Mouse (Mus musculus) liver, embryonic 14.5 days (tissue): ENCODE data around the gene Foxp2. TPM values are rescaled to one million over a fixed set of nuclear protein-coding genes. Genes with fewer than 3 reads are reported as not detected.

Experiments
- ATAC-seq: fragments of 200-750 bp; cut with Nextera tagmentation; 2 replicates; pipeline ENCODE4 v1.8.0; 2017; ENCODE audit warnings: moderate number of reproducible peaks, mild to moderate bottlenecking, moderate library complexity; ENCODE audit not compliant: insufficient read depth
- DNase-seq, 3 experiments: peaks; one replicate each; pipeline ENCODE4 v3.0.0-alpha.2; 2012 to 2013; ENCODE audit warnings: low read depth in 3 of 3, low spot score in 3 of 3
- H3K27ac ChIP-seq: fragments of 300-500 bp; sonication (generic); 2 replicates; pipeline ENCODE4 v1.5.1; 2014; ENCODE audit warnings: moderate library complexity, mild to moderate bottlenecking, control low read depth, inconsistent platforms
- H3K27me3 ChIP-seq: fragments of 300-500 bp; sonication (generic); 2 replicates; pipeline ENCODE4 v1.6.1; 2014; ENCODE audit warnings: mild to moderate bottlenecking, low read length, moderate library complexity; ENCODE audit not compliant: control insufficient read depth, insufficient read depth
- H3K36me3 ChIP-seq: fragments of 300-500 bp; sonication (generic); replicated peaks from 2 replicates; pipeline ENCODE4 v1.6.1; 2014; ENCODE audit warnings: low read depth; ENCODE audit not compliant: control insufficient read depth, insufficient read depth
- H3K4me1 ChIP-seq, 2 experiments: fragments of 200-500 bp in 1 of 2; fragments of 300-500 bp in 1 of 2; sonication (generic) in 1 of 2; replicated peaks; 2 replicates each; pipeline ENCODE4 v1.6.1; 2012 to 2014; ENCODE audit warnings: antibody characterized with exemption in 1 of 2, inconsistent platforms in 1 of 2, low read length in 1 of 2; ENCODE audit not compliant: control insufficient read depth in 2 of 2, insufficient read depth in 2 of 2
- H3K4me2 ChIP-seq: fragments of 300-500 bp; sonication (generic); 2 replicates; pipeline ENCODE4 v1.6.1; 2014; ENCODE audit warnings: low read depth, mild to moderate bottlenecking, control low read depth, moderate library complexity
- H3K4me3 ChIP-seq, 2 experiments: fragments of 200-500 bp in 1 of 2; fragments of 300-500 bp in 1 of 2; sonication (generic) in 1 of 2; 2 replicates each; pipeline ENCODE4 v1.5.1; 2012 to 2014; ENCODE audit warnings: low read depth in 2 of 2, low read length in 2 of 2, mild to moderate bottlenecking in 2 of 2, control low read depth in 1 of 2, inconsistent platforms in 1 of 2, moderate library complexity in 1 of 2; ENCODE audit not compliant: insufficient read depth in 1 of 2
- H3K9ac ChIP-seq: fragments of 300-500 bp; sonication (generic); replicated peaks from 2 replicates; pipeline ENCODE4 v1.6.1; 2014; ENCODE audit warnings: mild to moderate bottlenecking, control low read depth, moderate library complexity
- H3K9me3 ChIP-seq: fragments of 300-500 bp; sonication (generic); 2 replicates; pipeline ENCODE4 v1.6.1; 2016; ENCODE audit warnings: low read length, mixed read lengths; ENCODE audit not compliant: control insufficient read depth
- CTCF ChIP-seq: IDR thresholded peaks from 2 replicates; pipeline ENCODE4 v1.5.1; 2016; ENCODE audit warnings: antibody characterized with exemption, low read depth, control low read depth
- EP300 ChIP-seq: IDR thresholded peaks from 2 replicates; pipeline ENCODE4 v1.6.1; 2016; ENCODE audit warnings: antibody characterized with exemption, low read depth
- WGBS: fragments of 180-500 bp; shearing (Covaris S2); extraction: QIAGEN DNeasy Blood & Tissue Kit; methylation state at CpG from one replicate; pipeline ENCODE4 v1.1.7; 2014; ENCODE audit not compliant: insufficient replicate concordance; 5-methylcytosine and 5-hydroxymethylcytosine counted together
- polyA plus RNA-seq, 2 experiments: library from polyadenylated mRNA; depleted of rRNA in 1 of 2; stranded (reverse) in 1 of 2; unstranded in 1 of 2; fragments of >200 nt; fragmentation: Nextera tagmentation in 1 of 2; extraction: Ambion mirVana in 1 of 2; gene quantifications; 2 replicates each; pipeline versions ENCODE4 v1.2.1 to v1.2.3; 2012 to 2014

The Foxp2 gene
- polyA plus RNA-seq, 2 experiments = 0.27 to 0.28 TPM

DNA sequence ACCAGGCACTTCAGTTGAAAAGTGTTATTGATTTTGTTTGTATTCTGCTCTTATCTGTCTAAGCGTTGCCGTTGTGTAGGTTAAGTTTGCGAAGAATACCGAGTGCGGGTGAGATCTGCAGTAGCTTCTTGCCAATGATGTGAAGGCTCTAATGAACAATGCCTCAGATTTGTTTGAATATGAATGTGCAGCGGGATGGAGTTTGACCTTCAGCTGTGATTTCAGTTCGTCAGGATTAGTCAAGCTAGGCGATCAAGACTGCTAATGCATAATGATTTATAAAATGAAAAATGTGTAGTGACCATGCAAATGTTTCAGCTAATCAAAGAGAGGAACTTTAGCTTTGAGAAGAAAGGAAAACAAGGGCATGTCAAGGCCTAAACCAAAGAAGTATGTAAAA, 469.1 kb downstream of the Foxp2 start:
- H3K4me3 ChIP-seq = no peak overlapping the region
- H3K4me1 ChIP-seq = no peaks in the 10 kb centered on the region
- H3K4me2 ChIP-seq = no peak overlapping the region
- WGBS = 70% methylated on average over 8 of the region's 8 CpGs
- H3K36me3 ChIP-seq = no peaks in the 10 kb centered on the region
- no peak overlapping the region for H3K27ac ChIP-seq
- ATAC-seq (no peak), DNase-seq (no peak)
- H3K9me3 ChIP-seq = no peaks in the 10 kb centered on the region
- H3K9ac ChIP-seq = no peak overlapping the region
- no peaks in the 10 kb centered on the region for H3K27me3 ChIP-seq
- no peak for TF ChIP-seq CTCF
- TF ChIP-seq EP300 = no peak

DNA sequence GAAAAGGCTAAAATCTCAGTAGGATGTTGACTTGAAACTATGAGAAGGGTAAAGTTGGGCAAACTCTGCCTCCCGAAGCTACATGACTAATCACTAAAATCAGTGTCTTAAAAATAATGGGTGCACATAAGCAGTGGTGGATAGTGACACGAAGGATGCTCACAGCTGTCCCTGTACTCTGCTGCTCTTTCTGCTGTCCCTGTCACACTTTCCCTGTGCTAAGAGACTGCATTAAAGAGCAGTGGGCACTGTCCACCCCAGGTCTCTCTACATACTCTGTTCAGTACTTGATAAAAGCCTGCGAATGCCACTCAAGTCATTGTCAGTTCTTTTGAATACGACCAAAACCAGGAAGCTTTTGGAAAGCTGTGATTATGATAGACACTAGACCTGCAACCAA, 469.7 kb downstream of the Foxp2 start:
- WGBS = 71% methylated on average over 4 of the region's 4 CpGs
- TF ChIP-seq CTCF (no peak), EP300 (no peak)
- Histone ChIP-seq H3K4me2 (no peak overlapping the region), H3K27ac (no peak overlapping the region), H3K36me3 (no peaks in the 10 kb centered on the region), H3K4me1 (no peaks in the 10 kb centered on the region), H3K27me3 (no peaks in the 10 kb centered on the region), H3K9ac (no peak overlapping the region), H3K9me3 (no peaks in the 10 kb centered on the region), H3K4me3 (no peak overlapping the region)
- no peak for ATAC-seq
- DNase-seq = no peak

DNA sequence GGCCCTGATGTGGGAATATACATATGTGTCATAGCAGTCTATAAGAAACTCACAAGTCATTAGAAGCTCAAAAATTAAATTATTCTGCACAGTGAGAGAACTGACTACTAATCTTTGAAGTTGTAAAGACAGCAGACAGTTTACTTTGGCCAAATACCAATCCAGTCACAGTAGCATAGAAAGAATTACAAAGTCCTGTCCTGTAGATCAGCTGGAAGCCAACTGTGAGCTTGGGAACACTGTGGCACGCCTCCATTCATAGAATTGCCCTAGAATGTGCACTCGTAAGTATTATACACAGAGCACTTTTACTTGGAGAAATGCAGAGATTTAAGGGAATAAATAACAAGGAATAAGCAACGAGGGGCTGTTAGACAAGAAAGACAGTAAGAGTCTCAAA, 472.5 kb downstream of the Foxp2 start:
- Histone ChIP-seq H3K4me2 (no peak overlapping the region), H3K27ac (no peak overlapping the region), H3K4me1 (no peaks in the 10 kb centered on the region), H3K4me3 (no peak overlapping the region), H3K9me3 (no peaks in the 10 kb centered on the region), H3K27me3 (no peaks in the 10 kb centered on the region), H3K9ac (no peak overlapping the region), H3K36me3 (no peaks in the 10 kb centered on the region)
- ATAC-seq (no peak), DNase-seq (no peak)
- TF ChIP-seq EP300 (no peak), CTCF (no peak)
- WGBS = 45% methylated on average over 3 of the region's 3 CpGs

DNA sequence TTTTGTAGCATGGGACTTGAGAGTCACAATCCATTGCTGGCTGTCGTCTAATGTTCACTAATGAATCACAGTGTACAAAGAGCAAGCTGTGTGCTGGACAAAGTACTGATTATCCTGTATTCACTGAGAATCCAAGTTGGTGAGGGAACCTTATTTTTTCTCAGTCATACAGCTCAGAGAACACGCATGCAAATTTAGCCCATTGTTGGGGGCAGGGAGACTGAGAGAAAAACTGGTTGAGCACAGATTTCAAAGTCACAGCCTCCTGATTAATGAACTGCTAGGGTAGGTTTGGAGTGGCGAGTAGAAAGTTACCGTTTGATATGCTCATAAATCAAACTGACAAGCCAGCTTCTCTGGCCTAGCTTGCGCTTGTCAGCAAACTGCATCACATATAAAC, 477.1 kb downstream of the Foxp2 start:
- H3K9ac ChIP-seq = no peak overlapping the region
- no peaks in the 10 kb centered on the region for H3K27me3 ChIP-seq
- H3K27ac ChIP-seq = no peak overlapping the region
- H3K9me3 ChIP-seq = no peaks in the 10 kb centered on the region
- DNase-seq (no peak), ATAC-seq (no peak)
- no peak overlapping the region for H3K4me3 ChIP-seq
- no peaks in the 10 kb centered on the region for H3K36me3 ChIP-seq
- no peak for TF ChIP-seq CTCF
- TF ChIP-seq EP300 = no peak
- no peaks in the 10 kb centered on the region for H3K4me1 ChIP-seq
- H3K4me2 ChIP-seq = no peak overlapping the region
- WGBS = 46% methylated on average over 5 of the region's 5 CpGs

DNA sequence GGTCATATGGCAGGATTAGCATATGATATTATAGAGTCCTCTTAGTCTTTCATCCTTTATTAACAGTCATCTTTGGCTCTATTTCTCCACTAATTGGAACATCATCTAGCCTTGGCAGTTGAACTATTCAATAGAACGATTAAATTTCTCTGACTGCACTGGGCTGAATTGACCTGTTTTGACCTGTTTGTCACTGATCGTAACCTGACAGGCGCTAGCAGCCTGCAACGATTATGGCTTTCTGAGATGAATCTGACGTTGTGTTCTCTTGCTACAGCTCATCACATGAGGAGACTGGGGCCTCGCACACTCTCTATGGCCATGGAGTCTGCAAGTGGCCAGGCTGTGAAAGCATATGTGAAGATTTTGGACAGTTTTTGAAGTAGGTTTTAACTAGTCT, 495.3 kb downstream of the Foxp2 start:
- Histone ChIP-seq H3K27ac (no peak overlapping the region), H3K4me3 (no peak overlapping the region), H3K36me3 (no peaks in the 10 kb centered on the region), H3K27me3 (no peaks in the 10 kb centered on the region), H3K9ac (no peak overlapping the region), H3K4me1 (no peaks in the 10 kb centered on the region), H3K4me2 (no peak overlapping the region), H3K9me3 (no peaks in the 10 kb centered on the region)
- no peak for ATAC-seq
- TF ChIP-seq CTCF (no peak), EP300 (no peak)
- no peak for DNase-seq
- WGBS = 65% methylated on average over 6 of the region's 6 CpGs
